Mouse (Mus musculus) small intestine, adult 2 months (tissue): ENCODE data around the gene Tmem43. TPM values are rescaled to one million over a fixed set of nuclear protein-coding genes. Genes with fewer than 3 reads are reported as not detected.
A peak's percentile ranks its signal among the peaks of the same experiment; 100 is the strongest.

Source experiments
- H3K27ac ChIP-seq: fragments of 200-500 bp; 2 replicates; pipeline ENCODE4 v1.5.1; 2012; ENCODE audit warnings: low read depth, low read length, control low read depth, inconsistent platforms; ENCODE audit not compliant: insufficient read depth
- H3K27me3 ChIP-seq: fragments of 200-500 bp; 2 replicates; pipeline ENCODE4 v1.6.1; 2012; ENCODE audit warnings: mild to moderate bottlenecking, moderate library complexity, low read length, inconsistent platforms; ENCODE audit not compliant: control insufficient read depth, insufficient read depth
- H3K36me3 ChIP-seq: fragments of 200-500 bp; 2 replicates; pipeline ENCODE4 v1.6.1; 2012; ENCODE audit warnings: mild to moderate bottlenecking, low read length, control low read depth, inconsistent platforms; ENCODE audit not compliant: control insufficient read depth, insufficient read depth
- H3K4me1 ChIP-seq: fragments of 200-500 bp; 2 replicates; pipeline ENCODE4 v1.6.1; 2012; ENCODE audit warnings: low read length, inconsistent platforms, mixed read lengths; ENCODE audit not compliant: control insufficient read depth, insufficient read depth, insufficient read length
- H3K4me3 ChIP-seq: fragments of 200-500 bp; 2 replicates; pipeline ENCODE4 v1.5.1; 2012; ENCODE audit warnings: low read depth, mild to moderate bottlenecking, control low read depth, inconsistent platforms, low read length, moderate library complexity
- CTCF ChIP-seq: fragments of 200-500 bp; IDR thresholded peaks from 2 replicates; pipeline ENCODE4 v1.5.1; 2012; ENCODE audit warnings: low read depth, mild to moderate bottlenecking, control low read depth, inconsistent platforms, low read length, moderate library complexity, mixed read lengths; ENCODE audit not compliant: insufficient replicate concordance, insufficient read length; ENCODE audit errors: extremely low read depth
- POLR2A ChIP-seq: fragments of 200-500 bp; IDR thresholded peaks from 2 replicates; pipeline ENCODE4 v1.6.1; 2012; ENCODE audit warnings: low read depth, mild to moderate bottlenecking, control low read depth, inconsistent platforms, low read length, moderate library complexity
- WGBS: fragments of 180-500 bp; shearing (Covaris S2); methylation state at CpG from one replicate; pipeline ENCODE4 v1.1.7; 2018; 5-methylcytosine and 5-hydroxymethylcytosine counted together
- polyA plus RNA-seq: library from polyadenylated mRNA; depleted of rRNA; stranded (reverse); fragments of >200 nt; gene quantifications from 2 replicates; pipeline ENCODE4 v1.2.3, GENCODE M21; 2012

Tmem43 gene
- polyA plus RNA-seq, 1 experiment: 38.8 TPM

DNA sequence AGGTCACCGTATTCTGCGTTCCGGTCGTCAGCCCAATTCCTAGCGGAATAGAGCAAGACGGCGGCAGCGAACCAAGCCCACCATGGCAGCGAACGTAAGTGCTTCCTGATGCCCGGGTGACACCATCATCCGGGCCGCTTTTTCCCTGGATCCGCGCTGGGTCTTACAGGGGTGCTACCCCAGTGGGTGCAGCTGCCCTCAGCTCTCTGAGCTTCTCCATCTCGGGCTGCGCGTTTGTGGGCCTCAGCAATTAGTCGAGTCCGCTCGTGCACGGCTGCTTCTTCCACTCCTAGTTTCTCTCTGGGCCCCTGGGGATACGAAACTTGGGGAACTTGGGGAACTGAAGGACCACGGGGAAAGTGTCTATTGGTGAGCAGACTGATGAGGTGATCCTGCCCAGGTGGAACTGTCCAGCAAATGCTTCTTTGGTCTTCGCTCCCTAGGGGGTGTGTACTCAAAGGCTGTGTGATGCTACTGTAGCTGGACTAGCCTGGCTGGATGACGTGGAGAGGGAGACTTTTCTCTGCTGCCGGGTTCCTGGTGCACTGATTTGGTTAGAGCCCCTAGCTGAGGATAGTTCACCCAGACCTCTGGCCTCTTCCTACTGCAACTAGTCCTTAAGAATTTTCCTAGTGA is 420 bp downstream of the Tmem43 start:
- Histone ChIP-seq H3K4me3 (peak overlapping the region; percentile 80), H3K4me1 (peaks cover 9% of the 10 kb centered on the region), H3K27me3 (no peaks in the 10 kb centered on the region), H3K36me3 (peaks cover 18% of the 10 kb centered on the region), H3K27ac (peak overlapping the region; percentile 32)
- 0% methylated on average over 27 of the region's 27 CpGs for WGBS
- TF ChIP-seq POLR2A (no peak), CTCF (no peak)

- peaks cover 9% of the 10 kb centered on the region for H3K4me1 ChIP-seq
- TF ChIP-seq CTCF: no peak
- TF ChIP-seq POLR2A: no peak
- no peaks in the 10 kb centered on the region for H3K27me3 ChIP-seq
- H3K27ac ChIP-seq: peak overlapping the region; percentile 32
- H3K4me3 ChIP-seq: peak overlapping the region; percentile 80
- WGBS: 44% methylated on average over 9 of the region's 9 CpGs
- H3K36me3 ChIP-seq: peaks cover 25% of the 10 kb centered on the region
Observed at GRCm38 (mm10) chr6:91474441-91475190, 1.1 kb downstream of the Tmem43 start.

DNA sequence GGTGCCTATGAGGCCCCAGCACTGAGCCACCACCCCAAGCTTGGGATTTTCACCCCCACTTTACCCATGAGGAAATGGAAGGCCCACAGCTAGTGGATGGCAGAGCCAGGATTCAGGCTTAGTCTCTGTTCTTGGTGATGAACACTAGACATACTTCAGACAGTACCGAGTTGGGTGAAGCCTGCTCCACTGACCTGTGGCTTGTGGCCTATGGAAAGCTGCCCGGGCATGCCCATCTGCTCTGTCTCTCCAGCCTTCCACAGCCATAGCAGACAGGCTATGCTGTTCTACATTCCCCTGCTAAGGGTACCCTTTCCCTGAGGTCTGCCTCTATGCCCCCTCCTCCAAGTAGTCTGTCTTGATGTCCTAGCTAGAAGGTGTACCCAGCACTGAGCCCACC is 3.0 kb downstream of the Tmem43 start:
- no peak for TF ChIP-seq CTCF
- TF ChIP-seq POLR2A: no peak
- Histone ChIP-seq H3K36me3 (peaks cover 38% of the 10 kb centered on the region), H3K4me3 (no peak overlapping the region), H3K27me3 (no peaks in the 10 kb centered on the region), H3K27ac (no peak overlapping the region), H3K4me1 (peaks cover 9% of the 10 kb centered on the region)
- WGBS: 100% methylated on average over 2 of the region's 2 CpGs

- 73% methylated on average over 2 of the region's 2 CpGs for WGBS
- Histone ChIP-seq H3K36me3 (peaks cover 77% of the 10 kb centered on the region), H3K4me1 (no peaks in the 10 kb centered on the region), H3K27ac (no peak overlapping the region), H3K27me3 (no peaks in the 10 kb centered on the region), H3K4me3 (no peak overlapping the region)
- TF ChIP-seq POLR2A (no peak), CTCF (no peak)
Observed at GRCm38 (mm10) chr6:91483371-91483770, 9.9 kb downstream of the Tmem43 start.

DNA sequence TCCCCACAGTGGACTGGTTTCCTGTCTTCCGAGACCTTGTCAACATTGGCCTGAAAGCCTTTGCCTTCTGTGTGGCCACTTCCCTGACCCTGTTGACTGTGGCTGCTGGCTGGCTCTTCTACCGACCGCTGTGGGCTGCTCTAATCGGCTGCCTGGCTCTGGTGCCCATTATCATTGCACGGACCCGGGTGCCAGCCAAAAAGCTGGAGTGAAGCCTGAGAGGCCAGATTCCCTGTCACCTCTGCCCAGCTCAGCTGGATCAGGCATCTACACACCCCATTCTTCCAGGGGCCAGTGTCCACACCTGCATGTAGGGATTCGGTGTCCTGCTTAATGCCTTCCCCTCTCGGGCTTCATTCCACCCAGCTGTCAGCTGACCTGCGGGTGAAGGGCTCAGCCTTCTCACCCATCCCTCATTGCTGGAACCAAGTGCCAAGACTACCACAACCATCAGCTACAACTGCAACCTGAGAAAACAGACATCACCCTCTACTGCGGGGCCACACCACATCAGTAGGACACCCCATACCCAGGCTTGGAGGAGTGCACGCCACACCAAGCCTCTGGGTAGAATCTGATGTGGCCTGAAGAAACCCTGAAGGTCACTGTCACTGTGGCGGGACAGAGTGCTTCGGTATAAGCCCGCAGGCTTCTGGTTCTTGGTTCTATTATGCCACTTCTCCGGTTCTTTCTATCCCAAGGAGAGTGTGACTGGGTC is 13.4 kb downstream of the Tmem43 start:
- 90% methylated on average over 15 of the region's 15 CpGs for WGBS
- peaks cover 67% of the 10 kb centered on the region for H3K36me3 ChIP-seq

DNA sequence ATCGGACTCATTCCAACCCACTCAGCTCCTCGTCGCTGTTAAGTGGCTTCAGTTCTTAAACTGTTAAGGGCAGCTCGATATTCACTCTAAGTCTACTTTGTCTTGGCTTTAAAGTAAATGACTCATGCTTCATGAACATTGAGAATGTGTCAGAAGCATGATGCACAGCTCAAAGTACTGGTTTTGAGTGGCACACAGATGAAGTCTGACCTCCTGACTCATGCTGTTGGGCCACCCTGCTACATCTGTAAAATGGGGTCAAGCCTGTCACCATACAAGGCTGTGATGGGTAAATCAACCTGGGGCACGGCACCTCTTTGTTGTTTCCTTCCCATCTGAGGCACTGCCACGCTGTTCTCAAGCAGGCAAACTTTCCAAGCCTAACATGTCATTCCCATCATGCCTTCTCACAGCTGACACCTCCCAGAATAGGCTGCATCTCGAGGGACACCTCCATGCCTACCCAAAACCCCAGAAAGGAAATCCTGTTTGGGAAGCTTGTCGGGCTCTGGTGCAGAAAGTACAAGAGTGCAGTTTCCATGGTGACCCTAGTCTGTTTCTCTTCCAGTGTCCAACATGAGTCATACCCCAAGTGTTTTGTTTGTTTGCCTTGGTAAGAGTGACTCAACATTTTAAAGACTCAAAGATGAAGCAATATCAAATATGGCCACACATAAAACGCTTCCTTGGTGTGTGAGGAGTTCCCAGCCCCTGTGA is 15.2 kb downstream of the Tmem43 start:
- Histone ChIP-seq H3K27me3 (no peaks in the 10 kb centered on the region), H3K4me3 (no peak overlapping the region), H3K27ac (peak overlapping the region; percentile 42), H3K36me3 (peaks cover 59% of the 10 kb centered on the region), H3K4me1 (peaks cover 3% of the 10 kb centered on the region)
- 54% methylated on average over 9 of the region's 9 CpGs for WGBS
- TF ChIP-seq CTCF: no peak
- no peak for TF ChIP-seq POLR2A

More for the DNA sequence above, 13.4 kb downstream of the Tmem43 start:
- no peak overlapping the region for H3K27ac ChIP-seq
- peaks cover 3% of the 10 kb centered on the region for H3K4me1 ChIP-seq
- H3K27me3 ChIP-seq: no peaks in the 10 kb centered on the region
- H3K4me3 ChIP-seq: no peak overlapping the region
- TF ChIP-seq CTCF: no peak
- TF ChIP-seq POLR2A: no peak

DNA sequence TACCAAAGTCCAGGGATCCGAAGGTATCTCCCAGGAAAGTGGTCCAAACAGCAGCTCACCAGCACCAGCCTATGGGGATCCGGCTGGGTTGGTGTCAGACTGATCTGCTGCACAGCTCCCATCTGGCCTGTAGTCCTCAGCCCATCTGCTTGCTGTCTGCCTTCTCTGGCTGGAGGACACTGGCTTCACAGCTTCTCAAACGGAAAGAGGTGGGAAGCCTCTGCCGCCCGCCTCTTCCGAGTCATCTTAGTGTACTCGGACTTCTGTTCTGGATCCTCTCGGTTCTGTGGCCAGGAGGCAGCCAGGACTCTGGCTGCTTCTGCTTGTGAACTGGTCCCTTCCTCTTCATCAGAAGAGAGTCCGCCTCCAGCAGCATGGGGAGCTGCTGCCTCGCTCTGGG is 16.4 kb downstream of the Tmem43 start:
- Histone ChIP-seq H3K36me3 (peaks cover 52% of the 10 kb centered on the region), H3K27ac (peak overlapping the region; percentile 61), H3K4me1 (peaks cover 3% of the 10 kb centered on the region), H3K4me3 (peak overlapping the region; percentile 4), H3K27me3 (no peaks in the 10 kb centered on the region)
- WGBS: 82% methylated on average over 10 of the region's 10 CpGs
- TF ChIP-seq POLR2A (no peak), CTCF (no peak)
